Mouse (Mus musculus) liver, adult 2 months (tissue): ENCODE data around the gene A630095N17Rik. TPM values are rescaled to one million over a fixed set of nuclear protein-coding genes. Genes with fewer than 3 reads are reported as not detected.

ENCODE experiments used
- DNase-seq: peaks from one replicate; pipeline ENCODE4 v3.0.0-alpha.2; 2011; ENCODE audit warnings: low read depth, low spot score; ENCODE audit errors: extremely low read depth
- H3K27ac ChIP-seq: fragments of 200-500 bp; replicated peaks from 2 replicates; pipeline ENCODE4 v1.5.1; 2012; ENCODE audit warnings: low read depth, mild to moderate bottlenecking, control low read depth, inconsistent platforms, low read length; ENCODE audit not compliant: insufficient read depth
- H3K27me3 ChIP-seq: fragments of 200-500 bp; 2 replicates; pipeline ENCODE4 v1.6.1; 2012; ENCODE audit warnings: mild to moderate bottlenecking, moderate library complexity, low read length, inconsistent platforms; ENCODE audit not compliant: control insufficient read depth, insufficient read depth
- H3K36me3 ChIP-seq: fragments of 200-500 bp; 2 replicates; pipeline ENCODE4 v1.6.1; 2012; ENCODE audit warnings: low read length, inconsistent platforms; ENCODE audit not compliant: control insufficient read depth, insufficient read depth
- H3K4me1 ChIP-seq: fragments of 200-500 bp; 2 replicates; pipeline ENCODE4 v1.6.1; 2011; ENCODE audit warnings: low read length; ENCODE audit not compliant: control insufficient read depth, insufficient read depth
- H3K4me3 ChIP-seq: fragments of 200-500 bp; 2 replicates; pipeline ENCODE4 v1.5.1; 2011; ENCODE audit warnings: low read depth, mild to moderate bottlenecking, control low read depth, low read length, moderate library complexity; ENCODE audit not compliant: insufficient read depth
- H3K79me2 ChIP-seq: fragments of 200-500 bp; 2 replicates; pipeline ENCODE4 v1.6.1; 2012; ENCODE audit warnings: inconsistent platforms, mild to moderate bottlenecking, low read length, moderate library complexity; ENCODE audit not compliant: control insufficient read depth, insufficient read depth
- H3K9ac ChIP-seq: fragments of 200-500 bp; 2 replicates; pipeline ENCODE4 v1.6.1; 2012; ENCODE audit warnings: low read depth, mild to moderate bottlenecking, control low read depth, inconsistent platforms, low read length
- CTCF ChIP-seq: fragments of 200-500 bp; IDR thresholded peaks from 2 replicates; pipeline ENCODE4 v1.5.1; 2011; ENCODE audit warnings: low read depth, low read length, control low read depth
- POLR2A ChIP-seq: fragments of 200-500 bp; IDR thresholded peaks from 2 replicates; pipeline ENCODE4 v1.6.1; 2011; ENCODE audit warnings: low read length, control low read depth; ENCODE audit not compliant: insufficient read depth; ENCODE audit errors: extremely low read depth
- WGBS: fragments of 180-500 bp; shearing (Covaris S2); methylation state at CpG from one replicate; pipeline ENCODE4 v1.1.7; 2018; 5-methylcytosine and 5-hydroxymethylcytosine counted together
- polyA plus RNA-seq: library from polyadenylated mRNA; depleted of rRNA; stranded (reverse); fragments of >200 nt; gene quantifications from 2 replicates; pipeline ENCODE4 v1.2.3, GENCODE M21; 2012
- total RNA-seq: library from RNA; depleted of rRNA; stranded (reverse); fragments of >200 nt; gene quantifications from 2 replicates; pipeline ENCODE4 v1.2.3, GENCODE M21; 2014

Gene A630095N17Rik
- total and polyA plus RNA-seq, 2 experiments = not detected

GRCm38 (mm10) chr1:75212542-75212941, 19.4 kb downstream of the A630095N17Rik start:
- peak; percentile 88 for DNase-seq
- 18% methylated on average over 4 of the region's 4 CpGs for WGBS
- H3K4me1 ChIP-seq = peaks cover 47% of the 10 kb centered on the region
- H3K79me2 ChIP-seq = peaks cover 8% of the 10 kb centered on the region; the same call in 1 of the 2 replicates
- peak overlapping the region; percentile 10; the same call in 1 of the 2 replicates for H3K9ac ChIP-seq
- no peaks in the 10 kb centered on the region for H3K27me3 ChIP-seq
- H3K4me3 ChIP-seq = no peak overlapping the region
- TF ChIP-seq POLR2A = no peak
- peak overlapping the region; percentile 95 for H3K27ac ChIP-seq
- H3K36me3 ChIP-seq = peaks cover 16% of the 10 kb centered on the region; the same call in 1 of the 2 replicates

GRCm38 (mm10) chr1:75211141-75211708, 20.7 kb downstream of the A630095N17Rik start:
- Histone ChIP-seq H3K27ac (peak overlapping the region; percentile 85), H3K79me2 (peaks cover 8% of the 10 kb centered on the region; the same call in 1 of the 2 replicates), H3K9ac (peak overlapping the region; percentile 92), H3K36me3 (peaks cover 14% of the 10 kb centered on the region; the same call in 1 of the 2 replicates), H3K4me3 (peak overlapping the region; percentile 89), H3K4me1 (peaks cover 37% of the 10 kb centered on the region), H3K27me3 (no peaks in the 10 kb centered on the region)
- DNase-seq = peak; percentile 42
- WGBS = 4% methylated on average over 17 of the region's 17 CpGs
- TF ChIP-seq POLR2A (no peak), CTCF (no peak)

- Histone ChIP-seq H3K36me3 (peaks cover 11% of the 10 kb centered on the region; the same call in 1 of the 2 replicates), H3K27me3 (no peaks in the 10 kb centered on the region), H3K79me2 (peaks cover 8% of the 10 kb centered on the region; the same call in 1 of the 2 replicates), H3K27ac (peak within 1 kb of the TSS; percentile 85), H3K4me3 (peak within 1 kb of the TSS; percentile 89), H3K9ac (peak within 1 kb of the TSS; percentile 92), H3K4me1 (peaks cover 29% of the 10 kb centered on the region)
- TF ChIP-seq POLR2A = peak; percentile 80
- no peak for TF ChIP-seq CTCF
- 5% methylated on average over 42 of the region's 42 CpGs for WGBS
- peak; percentile 86 for DNase-seq
Observed at GRCm38 (mm10) chr1:75210136-75211087, 21.5 kb downstream of the A630095N17Rik start, which contains the start of the genes Glb1l and Stk16. Glb1l (minus strand) TSS chr1:75210813. Stk16 (plus strand) TSS chr1:75210838.

- Histone ChIP-seq H3K36me3 (peaks cover 6% of the 10 kb centered on the region; the same call in 1 of the 2 replicates), H3K4me1 (peaks cover 23% of the 10 kb centered on the region), H3K79me2 (peaks cover 8% of the 10 kb centered on the region; the same call in 1 of the 2 replicates), H3K27me3 (no peaks in the 10 kb centered on the region), H3K4me3 (peak overlapping the region; percentile 44), H3K27ac (no peak overlapping the region), H3K9ac (peak overlapping the region; percentile 69)
- WGBS = 30% methylated on average over 34 of the region's 34 CpGs
- TF ChIP-seq POLR2A = no peak
- TF ChIP-seq CTCF = no peak
- no peak for DNase-seq
Observed at GRCm38 (mm10) chr1:75208967-75209678, 22.8 kb downstream of the A630095N17Rik start.

GRCm38 (mm10) chr1:75201236-75201635, 30.7 kb downstream of the A630095N17Rik start:
- Histone ChIP-seq H3K36me3 (peaks cover 28% of the 10 kb centered on the region), H3K4me3 (no peak overlapping the region), H3K27ac (no peak overlapping the region), H3K27me3 (no peaks in the 10 kb centered on the region), H3K79me2 (no peaks in the 10 kb centered on the region), H3K9ac (no peak overlapping the region), H3K4me1 (no peaks in the 10 kb centered on the region)
- DNase-seq = no peak
- TF ChIP-seq CTCF (no peak), POLR2A (no peak)
- 97% methylated on average over 1 of the region's 1 CpGs for WGBS
